Mouse (Mus musculus) gastrocnemius, postnatal 14 days (tissue): Measurements from ENCODE around the gene H2afy. TPM values are rescaled to one million over a fixed set of nuclear protein-coding genes. Genes with fewer than 3 reads are reported as not detected.

Source experiments
- DNase-seq: peaks from one replicate; pipeline ENCODE4 v3.0.0; 2021; ENCODE audit warnings: mixed read lengths
- intact Hi-C: fragments of 180-260 bp; cut with DNase I; formaldehyde crosslinking; loops from one replicate; pipeline ENCODE4 v1.15.1; 2025; ENCODE audit warnings: low total_unique reads
- total RNA-seq, 2 experiments: library from RNA; stranded (reverse); gene quantifications; 2 replicates each; pipeline ENCODE4 v1.2.3; 2021

Gene H2afy
- total RNA-seq, 2 experiments from 2014 or later: 60.8 to 61.3 TPM

DNA sequence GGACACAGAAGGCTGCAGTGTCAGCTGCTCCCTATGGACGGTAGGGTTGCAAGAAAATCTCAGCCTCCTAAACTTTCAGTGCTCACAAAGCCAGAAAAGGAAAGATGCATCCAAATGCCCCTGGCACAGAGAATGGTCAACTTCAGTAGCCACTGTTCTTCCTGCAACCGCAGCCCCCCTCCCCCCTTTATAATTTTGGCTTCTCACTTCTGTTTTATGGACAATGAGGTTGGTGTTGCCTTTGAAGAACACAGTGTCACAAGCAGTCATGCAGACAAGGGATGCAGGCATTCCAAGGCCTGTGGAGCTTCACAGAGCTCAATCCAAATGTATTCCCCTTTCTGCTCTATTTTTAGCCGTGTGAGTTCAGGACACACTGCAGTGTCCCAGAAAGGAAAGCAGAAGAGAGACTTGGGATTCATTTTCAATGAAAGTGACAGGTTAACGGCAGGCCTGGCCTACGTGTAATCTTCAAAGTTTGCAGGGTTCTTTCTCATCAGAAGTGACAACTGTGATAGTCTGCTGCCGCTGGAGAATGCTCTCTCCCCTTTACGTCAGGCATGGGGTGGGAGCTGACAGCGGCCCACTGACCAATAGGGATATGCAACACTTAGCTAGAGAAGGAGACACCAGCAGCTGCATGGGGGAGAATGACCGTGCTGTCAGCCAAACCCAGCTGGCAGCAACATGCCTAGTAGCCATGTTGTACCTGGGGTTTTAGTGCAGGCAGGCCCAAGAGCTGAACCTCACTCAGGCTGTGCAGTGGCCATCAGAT, 18.0 kb downstream of the H2afy start:
- intact Hi-C loops: no loop called here
- DNase-seq: no peak

DNA sequence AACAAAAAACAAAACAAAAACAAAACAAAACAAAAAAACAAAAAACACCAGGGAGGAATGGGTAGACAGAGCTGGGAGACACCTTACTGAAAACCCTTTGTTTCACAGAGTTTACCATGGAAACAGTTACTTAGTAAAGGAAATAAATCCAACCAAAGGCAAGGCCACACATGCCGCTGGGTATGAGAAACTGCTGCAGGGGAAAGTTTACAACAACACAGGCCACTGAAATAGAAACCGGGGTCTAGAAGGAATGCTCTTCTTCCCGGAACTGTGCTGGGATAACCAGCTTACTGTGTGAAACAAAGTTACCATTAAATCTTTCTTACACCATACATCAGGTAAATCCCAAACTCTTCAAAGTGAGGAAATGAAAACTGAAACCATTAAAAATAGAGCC, 20.3 kb downstream of the H2afy start:
- no peak for DNase-seq
- intact Hi-C loops: no loop called here

DNA sequence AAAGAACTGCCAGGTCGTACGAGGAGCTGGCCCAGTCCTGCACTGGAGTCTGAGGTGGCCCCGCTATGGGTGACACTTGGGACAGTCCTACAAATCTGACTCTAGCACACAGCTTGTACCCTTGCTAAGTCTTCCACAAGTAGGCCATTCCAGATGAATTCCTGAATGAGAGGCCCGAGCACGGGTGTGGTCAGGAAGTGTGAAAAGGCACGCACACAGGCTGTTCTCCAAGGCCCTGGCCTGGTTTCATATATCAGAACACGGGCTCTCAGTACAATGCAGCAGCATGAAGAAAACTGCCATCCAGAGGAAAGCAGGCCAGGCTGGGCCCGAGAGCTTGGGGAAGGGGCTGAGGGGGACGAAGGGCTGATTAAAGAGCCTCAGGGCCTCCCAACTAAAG, 20.8 kb downstream of the H2afy start:
- no peak for DNase-seq

DNA sequence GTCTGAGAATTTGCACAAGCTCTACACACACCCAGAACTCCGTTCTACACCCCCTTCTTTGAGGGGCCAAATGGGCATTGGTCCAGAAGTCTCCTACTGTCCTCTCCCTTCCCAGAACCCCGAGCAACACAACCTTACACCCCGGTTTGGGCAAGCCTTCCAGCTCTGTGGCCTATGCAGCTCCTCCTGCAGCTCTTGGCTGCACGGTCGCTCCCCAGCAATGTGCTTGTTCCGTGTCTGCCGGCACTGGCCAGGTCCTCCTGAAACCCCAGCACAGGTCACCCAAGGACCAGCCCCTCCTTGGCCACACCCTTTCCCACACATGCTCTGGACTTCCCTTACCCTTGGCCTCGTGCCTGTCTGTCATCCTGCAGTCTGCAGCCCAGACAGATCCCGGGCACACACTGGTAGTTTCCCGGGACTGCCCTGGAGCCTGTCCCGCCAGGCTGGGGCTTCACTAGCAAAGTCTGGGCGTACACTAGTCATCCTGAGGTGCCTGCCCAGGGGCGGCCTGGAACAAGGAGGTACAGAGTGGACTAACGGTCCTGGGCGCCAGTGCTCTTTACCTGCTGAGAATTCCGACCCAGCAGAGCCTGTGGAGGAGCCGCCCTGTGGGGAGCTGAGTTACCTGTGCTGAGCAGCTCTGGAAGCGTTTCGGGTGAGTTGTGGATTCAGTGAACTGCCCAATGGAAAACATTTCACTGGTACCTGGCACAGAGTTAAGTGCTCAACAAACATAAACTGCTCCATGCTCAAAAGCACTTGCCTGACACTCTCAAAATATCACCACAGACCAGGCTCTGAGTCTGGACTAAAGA, 22.5 kb downstream of the H2afy start:
- intact Hi-C loops: no loop called here
- peak; percentile 70 for DNase-seq

More for the DNA sequence above, 20.8 kb downstream of the H2afy start:
- intact Hi-C loops: no loop called here

GRCm38 (mm10) chr13:56112980-56113379, 23.2 kb downstream of the H2afy start:
- intact Hi-C loops: no loop called here
- DNase-seq: no peak

- intact Hi-C loops: no loop called here
- no peak for DNase-seq
These were observed 23.7 kb downstream of the H2afy start for GRCm38 (mm10) chr13:56112496-56112895.

DNA sequence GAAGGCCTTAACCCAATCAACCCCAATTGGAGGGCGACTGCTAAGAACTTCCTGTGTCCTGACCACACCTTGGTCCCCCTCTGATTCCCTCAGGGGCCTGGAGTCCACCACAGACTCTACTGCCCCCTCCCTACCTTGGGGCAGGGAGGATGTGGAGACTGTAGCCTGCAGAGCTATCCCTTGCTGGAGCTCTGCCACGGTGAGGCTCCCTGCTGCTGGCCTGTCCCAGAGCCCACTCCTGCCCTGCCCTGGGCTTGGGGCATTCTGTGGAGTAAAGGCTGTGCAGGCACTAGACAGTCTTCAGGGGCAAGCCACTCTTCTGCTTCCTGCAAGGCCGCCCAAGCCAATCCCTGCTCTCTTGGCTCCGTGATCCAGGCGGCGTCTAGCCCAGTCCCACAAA, 24.6 kb downstream of the H2afy start:
- DNase-seq: no peak
- intact Hi-C loops: no loop called here

GRCm38 (mm10) chr13:56110694-56111531, 25.2 kb downstream of the H2afy start:
- intact Hi-C loops: no loop called here
- no peak for DNase-seq

GRCm38 (mm10) chr13:56109703-56110102, 26.5 kb downstream of the H2afy start:
- intact Hi-C loops: no loop called here
- no peak for DNase-seq

DNA sequence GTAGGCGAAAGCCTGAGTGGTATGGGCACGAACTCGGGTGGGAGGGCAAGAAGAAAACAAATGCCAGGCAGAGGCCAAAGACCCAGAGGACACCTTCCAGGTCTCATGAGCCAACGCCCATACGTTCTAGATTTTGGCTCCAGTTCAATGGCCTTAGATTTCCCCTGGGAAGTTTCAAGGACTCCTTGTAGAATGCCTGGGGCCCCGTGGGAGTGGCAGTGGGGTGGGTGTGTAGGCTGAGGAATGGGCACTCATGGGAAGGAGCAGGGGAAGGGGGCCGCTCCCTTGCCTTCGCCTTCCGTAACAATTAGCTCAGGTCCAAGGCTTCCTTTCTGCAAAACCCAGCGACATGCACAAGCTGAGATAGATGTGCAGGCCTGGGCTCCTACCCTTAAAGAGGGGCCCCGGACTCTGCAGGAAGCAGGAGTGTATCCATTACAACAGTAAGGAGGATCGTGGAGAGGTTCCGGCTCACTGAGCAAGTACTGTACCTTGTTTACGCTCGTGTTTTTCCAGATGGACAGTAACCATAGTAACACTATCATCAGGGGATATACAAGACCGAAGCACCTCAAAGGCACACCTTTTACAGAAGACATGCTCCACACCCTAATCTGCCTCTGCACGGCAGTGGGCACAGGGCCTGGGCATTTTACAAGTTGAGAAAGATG, 27.2 kb downstream of the H2afy start:
- DNase-seq: no peak
- intact Hi-C loops: no loop called here

DNA sequence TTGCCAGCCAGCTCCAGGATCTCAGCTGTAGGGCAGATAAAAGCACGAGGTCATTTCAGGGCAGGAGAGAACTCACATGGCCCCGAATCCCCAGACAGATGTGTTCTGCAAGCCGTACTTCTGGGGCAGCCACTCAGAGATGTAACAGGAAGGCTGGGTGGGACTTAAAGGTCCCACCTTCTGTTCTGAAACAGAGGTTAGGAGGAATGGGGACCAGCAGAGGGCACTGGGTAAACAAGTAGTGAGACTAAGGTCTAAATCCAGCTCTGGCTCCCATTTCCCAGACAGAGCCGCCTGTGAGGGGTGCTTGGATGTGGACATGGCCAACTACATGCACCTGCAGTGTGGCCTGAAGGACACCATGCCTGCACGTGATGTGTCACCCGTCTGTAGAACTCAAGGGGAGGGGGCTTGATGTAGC, 31.2 kb downstream of the H2afy start:
- DNase-seq: no peak
- intact Hi-C loops: loop anchor here (5.0 kb wide), 1 partner anchor 37 kb away; no protein-coding TSS in a partner anchor

DNA sequence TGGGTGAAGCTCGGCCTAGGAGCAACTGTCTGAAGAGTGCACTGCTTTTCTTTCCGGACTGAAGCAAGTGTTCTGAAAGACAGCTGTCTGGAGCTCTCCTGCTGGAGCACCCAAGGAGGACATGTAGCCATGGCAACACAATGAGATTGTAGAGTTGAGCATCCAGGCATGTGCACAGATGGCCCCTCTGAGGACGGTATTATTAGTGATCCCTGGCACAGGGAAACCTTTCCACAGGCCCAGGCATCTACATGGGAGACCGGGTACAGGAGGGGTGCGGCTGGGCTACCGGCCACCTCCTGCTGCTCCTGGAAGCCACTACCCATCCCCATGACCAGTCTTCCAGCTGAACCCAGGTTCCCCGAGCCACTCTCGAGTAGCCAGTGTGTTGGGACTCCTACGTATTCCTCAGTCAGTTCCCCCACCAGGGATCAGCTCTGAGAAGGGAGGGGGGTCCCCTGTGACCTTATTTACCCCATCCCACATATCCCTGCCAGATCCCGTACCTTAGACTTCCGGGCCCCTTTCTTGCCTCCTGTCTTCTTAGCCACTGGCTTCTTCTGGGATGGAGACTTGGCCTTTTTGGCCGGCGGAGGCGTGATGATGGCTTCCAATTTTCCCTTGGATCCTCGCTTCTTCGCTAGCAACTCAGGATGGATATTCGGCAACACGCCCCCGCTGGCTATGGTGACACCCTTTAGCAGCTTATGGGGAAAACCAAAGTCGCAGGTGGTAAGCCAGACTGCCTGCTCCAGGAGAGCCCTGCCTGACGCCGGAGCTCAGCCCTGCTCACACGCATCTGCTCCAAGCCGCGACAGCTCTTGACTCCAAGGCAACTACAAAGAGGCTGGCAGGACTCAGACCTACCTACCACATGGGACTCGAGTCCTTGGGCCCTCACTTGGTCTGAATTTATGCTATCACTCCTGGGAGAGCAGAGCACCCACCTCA, 32.1 kb downstream of the H2afy start:
- DNase-seq: no peak
- intact Hi-C loops: loop anchor here (5.0 kb wide), 1 partner anchor 38 kb away; no protein-coding TSS in a partner anchor

GRCm38 (mm10) chr13:56102160-56102559, 34.0 kb downstream of the H2afy start:
- intact Hi-C loops: loop anchor here (5.0 kb wide), 1 partner anchor 40 kb away; no protein-coding TSS in a partner anchor
- DNase-seq: no peak

GRCm38 (mm10) chr13:56095601-56096195, 40.5 kb downstream of the H2afy start:
- no peak for DNase-seq
- intact Hi-C loops: no loop called here

- DNase-seq: no peak
- intact Hi-C loops: no loop called here
These were observed 41.6 kb downstream of the H2afy start for GRCm38 (mm10) chr13:56094544-56094943.

DNA sequence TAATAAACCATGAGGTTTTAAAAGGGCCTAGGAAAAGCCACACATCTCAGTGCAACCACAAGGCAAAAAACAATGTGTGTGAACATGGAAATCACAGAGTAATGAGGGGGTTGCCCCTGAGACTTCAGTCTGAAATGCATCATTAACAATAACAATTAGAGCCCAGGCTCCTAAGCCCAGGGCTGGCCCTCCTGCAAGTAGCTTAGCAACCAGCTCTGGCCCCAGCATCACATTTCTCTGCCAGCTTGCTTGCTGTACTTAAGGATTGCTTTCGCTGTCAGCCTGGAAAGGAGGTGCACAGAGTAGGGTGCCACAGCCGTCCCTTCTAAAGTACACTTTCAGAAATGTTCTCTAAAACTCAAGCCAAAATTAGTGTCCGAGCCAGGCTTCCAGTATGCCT, 42.5 kb downstream of the H2afy start:
- intact Hi-C loops: no loop called here
- no peak for DNase-seq

- intact Hi-C loops: no loop called here
- no peak for DNase-seq
These were observed 43.6 kb downstream of the H2afy start for GRCm38 (mm10) chr13:56092606-56093005.

- no peak for DNase-seq
- intact Hi-C loops: no loop called here
These were observed 45.6 kb downstream of the H2afy start for GRCm38 (mm10) chr13:56090597-56090996.
